Mouse (Mus musculus) heart, postnatal 0 days (tissue): ENCODE measurements around the gene Popdc3. TPM values are rescaled to one million over a fixed set of nuclear protein-coding genes. Genes with fewer than 3 reads are reported as not detected.
"Not testable (repeated sequence)": the region's sequence is repeated elsewhere in the genome, so short reads cannot be mapped to it uniquely, and the experiment has no call there.

Source experiments
- ATAC-seq: fragments of 200-750 bp; cut with Nextera tagmentation; 2 replicates; pipeline ENCODE4 v1.8.0; 2017; ENCODE audit warnings: low read depth, moderate number of reproducible peaks, moderate library complexity; ENCODE audit not compliant: insufficient read depth
- DNase-seq: peaks from one replicate; pipeline ENCODE4 v3.0.0-alpha.2; 2016; ENCODE audit warnings: low spot score
- H3K27ac ChIP-seq: fragments of 300-500 bp; sonication (generic); 2 replicates; pipeline ENCODE4 v1.5.1; 2014; ENCODE audit warnings: low read depth, mild to moderate bottlenecking
- H3K27me3 ChIP-seq: fragments of 300-500 bp; sonication (generic); 2 replicates; pipeline ENCODE4 v1.6.1; 2014; ENCODE audit warnings: low read length, mixed read lengths; ENCODE audit not compliant: control insufficient read depth, insufficient read depth
- H3K36me3 ChIP-seq: fragments of 300-500 bp; sonication (generic); replicated peaks from 2 replicates; pipeline ENCODE4 v1.6.1; 2014; ENCODE audit warnings: low read length, mixed read lengths; ENCODE audit not compliant: control insufficient read depth, insufficient read depth
- H3K4me1 ChIP-seq: fragments of 300-500 bp; sonication (generic); 2 replicates; pipeline ENCODE4 v1.6.1; 2014; ENCODE audit warnings: antibody characterized with exemption; ENCODE audit not compliant: control insufficient read depth, insufficient read depth
- H3K4me2 ChIP-seq: fragments of 300-500 bp; sonication (generic); 2 replicates; pipeline ENCODE4 v1.6.1; 2014; ENCODE audit warnings: low read depth, mild to moderate bottlenecking, low read length, moderate library complexity
- H3K4me3 ChIP-seq: fragments of 300-500 bp; sonication (generic); 2 replicates; pipeline ENCODE4 v1.5.1; 2014; ENCODE audit warnings: low read depth, low read length
- H3K9ac ChIP-seq: fragments of 300-500 bp; sonication (generic); replicated peaks from 2 replicates; pipeline ENCODE4 v1.6.1; 2014; ENCODE audit warnings: low read depth, low read length, mixed read lengths
- H3K9me3 ChIP-seq: fragments of 300-500 bp; sonication (generic); replicated peaks from 2 replicates; pipeline ENCODE4 v1.6.1; 2016; ENCODE audit warnings: low read length; ENCODE audit not compliant: control insufficient read depth
- CTCF ChIP-seq: IDR thresholded peaks from 2 replicates; pipeline ENCODE4 v1.5.1; 2016; ENCODE audit warnings: antibody characterized with exemption, control low read depth, low read depth
- EP300 ChIP-seq: IDR thresholded peaks from 2 replicates; pipeline ENCODE4 v1.6.1; 2016; ENCODE audit warnings: antibody characterized with exemption, low read depth
- WGBS: fragments of 180-500 bp; shearing (Covaris S2); extraction: QIAGEN DNeasy Blood & Tissue Kit; methylation state at CpG from one replicate; pipeline ENCODE4 v1.1.7; 2014; 5-methylcytosine and 5-hydroxymethylcytosine counted together
- polyA plus RNA-seq: library from polyadenylated mRNA; unstranded; fragments of >200 nt; fragmentation: Nextera tagmentation; extraction: Ambion mirVana; gene quantifications from 2 replicates; pipeline ENCODE4 v1.2.1, GENCODE M21; 2015
- total RNA-seq: library from RNA; depleted of rRNA; stranded (reverse); fragments of >200 nt; gene quantifications from 2 replicates; pipeline ENCODE4 v1.2.3, GENCODE M21; 2014; ENCODE audit warnings: low replicate concordance

Popdc3 gene
- total and polyA plus RNA-seq, 2 experiments from 2014 or later, result 50.6 to 71.9 TPM

GRCm38 (mm10) chr10:45288351-45288750 is 110.5 kb downstream of the Popdc3 start:
- ATAC-seq, result no peak
- H3K4me3 ChIP-seq, result peak overlapping the region; percentile 72
- H3K4me1 ChIP-seq, result peaks cover 21% of the 10 kb centered on the region
- 30% methylated on average over 7 of the region's 7 CpGs for WGBS
- H3K27ac ChIP-seq, result peak overlapping the region; percentile 97
- peak overlapping the region; percentile 89 for H3K9ac ChIP-seq
- TF ChIP-seq CTCF, result no peak
- DNase-seq, result no peak
- no peaks in the 10 kb centered on the region for H3K36me3 ChIP-seq
- H3K9me3 ChIP-seq, result no peaks in the 10 kb centered on the region
- H3K4me2 ChIP-seq, result peak overlapping the region; percentile 70
- peaks cover 9% of the 10 kb centered on the region; the same call in 1 of the 2 replicates for H3K27me3 ChIP-seq

- Histone ChIP-seq H3K36me3 (no peaks in the 10 kb centered on the region), H3K4me1 (peaks cover 18% of the 10 kb centered on the region), H3K4me2 (peak overlapping the region; percentile 70), H3K9me3 (no peaks in the 10 kb centered on the region), H3K27ac (peak overlapping the region; percentile 97), H3K4me3 (peak overlapping the region; percentile 72), H3K27me3 (peaks cover 9% of the 10 kb centered on the region; the same call in 1 of the 2 replicates), H3K9ac (peak overlapping the region; percentile 89)
- peak; percentile 83 for ATAC-seq
- DNase-seq, result peak; percentile 56
- 1% methylated on average over 69 of the region's 71 CpGs for WGBS
- TF ChIP-seq CTCF (no peak), EP300 (no peak)
Measured at GRCm38 (mm10) chr10:45289218-45290105, 111.6 kb downstream of the Popdc3 start.

DNA sequence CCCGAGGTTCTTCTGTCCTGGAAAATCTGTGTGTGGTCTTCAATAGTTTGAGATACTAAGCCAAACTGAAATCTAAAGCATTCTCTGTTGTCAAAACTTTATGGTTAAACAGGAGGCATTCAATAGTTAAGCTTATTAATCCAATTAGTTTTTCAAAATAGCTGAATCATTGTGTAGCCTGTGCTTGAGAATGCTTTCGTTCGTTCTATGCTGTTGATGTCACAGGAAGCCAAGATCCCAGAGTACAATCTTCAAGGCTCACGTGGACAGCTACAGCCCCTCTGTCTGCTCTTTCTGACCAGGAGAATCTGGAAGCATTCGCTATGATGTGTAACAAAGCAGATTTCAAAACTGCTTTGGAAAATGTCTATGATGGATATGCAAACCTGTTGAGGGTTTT is 112.7 kb downstream of the Popdc3 start:
- no peaks in the 10 kb centered on the region for H3K36me3 ChIP-seq
- WGBS, result 26% methylated on average over 5 of the region's 5 CpGs
- DNase-seq (peak; percentile 36), ATAC-seq (no peak)
- H3K4me1 ChIP-seq, result peaks cover 12% of the 10 kb centered on the region
- peaks cover 9% of the 10 kb centered on the region; the same call in 1 of the 2 replicates for H3K27me3 ChIP-seq
- H3K9me3 ChIP-seq, result no peaks in the 10 kb centered on the region
- H3K4me3 ChIP-seq, result peak overlapping the region; percentile 72
- H3K4me2 ChIP-seq, result peak overlapping the region; percentile 70
- peak overlapping the region; percentile 89 for H3K9ac ChIP-seq
- TF ChIP-seq EP300, result no peak
- TF ChIP-seq CTCF, result no peak
- H3K27ac ChIP-seq, result peak overlapping the region; percentile 97

- ATAC-seq, result peak; percentile 15; the same call in 1 of the 2 replicates
- H3K4me2 ChIP-seq, result peak overlapping the region; percentile 8; the same call in 1 of the 2 replicates
- 28% methylated on average over 4 of the region's 4 CpGs for WGBS
- not testable (repeated sequence) for H3K36me3 ChIP-seq, H3K9me3 ChIP-seq, H3K4me3 ChIP-seq, H3K27me3 ChIP-seq, DNase-seq, H3K9ac ChIP-seq, H3K4me1 ChIP-seq
- H3K27ac ChIP-seq, result peak overlapping the region; percentile 44
Measured at GRCm38 (mm10) chr10:45292159-45292558, 114.3 kb downstream of the Popdc3 start.

DNA sequence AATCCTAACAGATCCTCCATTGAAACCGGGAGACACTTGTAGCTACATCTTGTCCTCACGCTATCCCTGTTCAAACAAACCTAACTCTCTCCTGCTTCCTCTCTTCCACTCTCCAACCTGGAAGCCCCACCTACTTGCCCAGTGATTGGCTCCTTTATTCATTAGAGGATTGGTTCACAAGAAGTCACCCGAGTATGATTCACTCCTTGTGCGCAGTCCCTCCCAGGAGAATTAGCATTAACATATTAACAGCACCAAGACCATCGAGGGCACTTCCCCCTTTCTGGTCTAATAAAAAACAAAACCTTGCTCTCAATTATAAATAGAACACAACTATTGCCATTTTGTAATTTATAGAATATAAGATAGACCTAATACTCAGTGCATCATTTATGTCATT is 117.2 kb downstream of the Popdc3 start:
- Histone ChIP-seq H3K27me3 (no peaks in the 10 kb centered on the region), H3K27ac (no peak overlapping the region), H3K36me3 (no peaks in the 10 kb centered on the region; the same call in 1 of the 2 replicates), H3K9me3 (no peaks in the 10 kb centered on the region), H3K9ac (no peak overlapping the region), H3K4me1 (0 out of 2 replicates have a peak, but pooled peaks cover 10% of the 10 kb centered on the region), H3K4me3 (no peak overlapping the region), H3K4me2 (no peak overlapping the region)
- no peak for DNase-seq
- no peak for ATAC-seq
- TF ChIP-seq EP300 (no peak), CTCF (no peak)
- WGBS, result 86% methylated on average over 5 of the region's 5 CpGs
